Mouse (Mus musculus) neural tube, embryonic 11.5 days (tissue): ENCODE data around the gene Ncor1. TPM values are rescaled to one million over a fixed set of nuclear protein-coding genes. Genes with fewer than 3 reads are reported as not detected.

Experiments
- ATAC-seq: fragments of 200-750 bp; cut with Nextera tagmentation; 2 replicates; pipeline ENCODE4 v1.8.0; 2017; ENCODE audit warnings: moderate number of reproducible peaks, mild to moderate bottlenecking, moderate TSS enrichment, moderate library complexity; ENCODE audit not compliant: insufficient read depth, low FRiP score, low TSS enrichment
- DNase-seq: peaks from one replicate; pipeline ENCODE4 v3.0.0-alpha.2; 2015; ENCODE audit warnings: low spot score
- H3K27ac ChIP-seq: fragments of 300-500 bp; sonication (generic); 2 replicates; pipeline ENCODE4 v1.5.1; 2014; ENCODE audit warnings: low read depth, mild to moderate bottlenecking, low read length
- H3K27me3 ChIP-seq: fragments of 300-500 bp; sonication (generic); 2 replicates; pipeline ENCODE4 v1.6.1; 2014; ENCODE audit warnings: mild to moderate bottlenecking, low read length, mixed read lengths; ENCODE audit not compliant: control insufficient read depth, insufficient read depth
- H3K36me3 ChIP-seq: fragments of 300-500 bp; sonication (generic); 2 replicates; pipeline ENCODE4 v1.6.1; 2014; ENCODE audit warnings: mild to moderate bottlenecking, low read length, moderate library complexity, mixed read lengths; ENCODE audit not compliant: control insufficient read depth, insufficient read depth
- H3K4me1 ChIP-seq: fragments of 300-500 bp; sonication (generic); 2 replicates; pipeline ENCODE4 v1.6.1; 2014; ENCODE audit warnings: low read length, mixed read lengths; ENCODE audit not compliant: control insufficient read depth, insufficient read depth
- H3K4me2 ChIP-seq: fragments of 300-500 bp; sonication (generic); 2 replicates; pipeline ENCODE4 v1.6.1; 2014; ENCODE audit warnings: low read depth, mild to moderate bottlenecking, moderate library complexity
- H3K4me3 ChIP-seq: fragments of 300-500 bp; sonication (generic); 2 replicates; pipeline ENCODE4 v1.5.1; 2014; ENCODE audit warnings: low read depth, low read length
- H3K9ac ChIP-seq: fragments of 300-500 bp; sonication (generic); 2 replicates; pipeline ENCODE4 v1.6.1; 2014; ENCODE audit warnings: mild to moderate bottlenecking, low read length
- H3K9me3 ChIP-seq: fragments of 300-500 bp; sonication (generic); 2 replicates; pipeline ENCODE4 v1.6.1; 2016; ENCODE audit warnings: low read length; ENCODE audit not compliant: control insufficient read depth
- WGBS: fragments of 180-500 bp; shearing (Covaris S2); extraction: QIAGEN DNeasy Blood & Tissue Kit; methylation state at CpG from one replicate; pipeline ENCODE4 v1.1.7; 2014; 5-methylcytosine and 5-hydroxymethylcytosine counted together
- polyA plus RNA-seq: library from polyadenylated mRNA; unstranded; fragments of >200 nt; fragmentation: Nextera tagmentation; extraction: Ambion mirVana; gene quantifications from 2 replicates; pipeline ENCODE4 v1.2.1, GENCODE M21; 2014

Ncor1 gene
- polyA plus RNA-seq = 160 and 176 TPM in 2 replicates

DNA sequence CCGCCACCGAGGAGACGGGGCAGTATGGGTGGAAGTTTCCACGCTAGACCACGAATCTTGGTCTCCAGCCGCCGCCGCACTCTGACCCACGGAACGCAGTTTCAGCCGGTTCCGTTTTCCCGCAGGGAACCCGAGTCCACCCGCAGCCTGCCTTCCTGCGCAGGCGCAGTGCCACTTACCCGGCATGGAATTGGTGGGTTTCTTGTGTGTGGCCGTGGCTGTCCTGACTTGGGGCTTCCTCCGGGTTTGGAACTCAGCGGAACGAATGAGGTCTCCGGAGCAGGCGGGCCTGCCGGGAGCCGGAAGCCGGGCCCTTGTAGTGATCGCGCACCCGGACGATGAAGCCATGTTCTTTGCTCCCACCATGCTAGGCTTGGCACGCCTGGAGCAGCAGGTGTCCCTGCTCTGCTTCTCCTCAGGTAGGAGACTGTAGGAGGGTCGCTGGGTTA is at the start of gene Ncor1, which contains the start of gene Pigl:
Gene Ncor1 (minus strand): TSS at position 266 of the 449 bp plus-strand sequence.
Gene Pigl (plus strand): TSS at position 185 of the 449 bp plus-strand sequence.
- no peaks in the 10 kb centered on the region for H3K27me3 ChIP-seq
- H3K9ac ChIP-seq = peak within 1 kb of the TSS; percentile 99
- H3K4me3 ChIP-seq = peak within 1 kb of the TSS; percentile 97
- H3K27ac ChIP-seq = peak within 1 kb of the TSS; percentile 97
- H3K4me1 ChIP-seq = no peaks in the 10 kb centered on the region; the same call in 1 of the 2 replicates
- H3K4me2 ChIP-seq = peak within 1 kb of the TSS; percentile 91
- ATAC-seq (peak; percentile 66), DNase-seq (peak; percentile 87)
- H3K36me3 ChIP-seq = no peaks in the 10 kb centered on the region
- under 1% methylated on average over 33 of the region's 33 CpGs for WGBS
- no peaks in the 10 kb centered on the region for H3K9me3 ChIP-seq

DNA sequence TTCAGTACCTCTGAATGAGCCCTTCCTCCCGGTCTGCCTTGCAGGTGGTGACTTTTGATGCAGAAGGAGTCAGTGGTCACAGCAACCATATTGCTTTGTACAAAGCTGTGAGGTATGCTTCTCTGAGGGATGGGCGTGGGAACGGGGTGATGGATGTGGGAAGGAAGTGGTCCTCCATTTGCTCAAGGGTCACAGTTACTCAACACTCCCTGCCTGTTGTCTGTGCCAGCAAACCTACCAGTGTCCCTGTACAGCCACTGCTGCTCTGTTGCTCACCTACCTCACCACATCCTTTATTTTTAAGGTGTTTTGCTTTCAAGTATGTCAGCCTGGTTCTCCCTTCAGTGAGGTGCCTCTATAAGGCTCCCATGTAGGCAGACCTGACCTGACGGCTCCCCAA is 49.3 kb upstream of the Ncor1 start:
- no peak overlapping the region for H3K4me3 ChIP-seq
- DNase-seq = no peak
- ATAC-seq = no peak
- H3K9ac ChIP-seq = no peak overlapping the region
- H3K4me2 ChIP-seq = no peak overlapping the region
- no peaks in the 10 kb centered on the region for H3K27me3 ChIP-seq
- 76% methylated on average over 4 of the region's 4 CpGs for WGBS
- H3K9me3 ChIP-seq = no peaks in the 10 kb centered on the region
- no peak overlapping the region for H3K27ac ChIP-seq
- no peaks in the 10 kb centered on the region for H3K4me1 ChIP-seq
- H3K36me3 ChIP-seq = no peaks in the 10 kb centered on the region

DNA sequence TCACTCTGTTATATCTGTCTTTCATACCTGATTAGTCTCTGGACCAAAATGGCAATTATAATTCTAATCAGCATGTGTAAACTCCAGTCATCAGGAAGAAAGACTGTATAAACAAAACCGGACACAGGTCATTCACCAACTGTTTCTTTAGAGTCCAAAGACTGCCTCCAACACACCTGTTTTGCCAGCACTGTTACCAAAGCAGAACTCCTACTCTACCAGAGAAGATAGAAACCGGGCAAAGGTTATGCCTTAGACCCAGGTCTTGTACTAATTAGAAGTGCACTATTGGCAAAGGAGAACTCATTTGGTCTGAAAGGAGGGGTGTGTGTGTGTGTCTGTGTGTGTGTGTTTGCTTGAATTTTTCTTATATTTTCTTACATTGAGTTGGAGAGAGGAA is 42.2 kb upstream of the Ncor1 start:
- Histone ChIP-seq H3K4me2 (no peak overlapping the region), H3K9me3 (no peaks in the 10 kb centered on the region), H3K4me3 (no peak overlapping the region), H3K27me3 (no peaks in the 10 kb centered on the region), H3K27ac (no peak overlapping the region), H3K36me3 (no peaks in the 10 kb centered on the region), H3K9ac (no peak overlapping the region), H3K4me1 (no peaks in the 10 kb centered on the region)
- 90% methylated on average over 2 of the region's 2 CpGs for WGBS
- ATAC-seq (no peak), DNase-seq (no peak)

DNA sequence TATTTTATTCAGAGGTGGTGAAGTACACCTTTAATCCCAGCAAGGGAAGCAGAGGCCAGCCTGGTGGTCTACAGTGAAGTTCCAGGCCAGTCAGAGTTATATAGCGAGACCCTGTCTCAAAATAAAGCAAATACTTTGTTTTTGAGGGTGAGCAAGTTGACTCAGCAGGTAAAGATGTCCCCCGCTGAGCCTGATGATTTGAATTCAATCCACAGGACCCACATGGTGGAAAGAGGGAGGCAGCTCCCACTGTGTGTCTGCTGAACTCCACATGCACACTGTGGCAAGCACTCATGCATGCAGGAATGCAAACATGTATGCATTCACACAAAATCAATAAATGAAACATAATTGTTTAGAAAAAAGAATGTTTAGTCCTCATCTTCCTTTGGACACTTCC is 40.5 kb upstream of the Ncor1 start:
- WGBS = 91% methylated on average over 2 of the region's 2 CpGs
- no peak for ATAC-seq
- H3K9ac ChIP-seq = no peak overlapping the region

DNA sequence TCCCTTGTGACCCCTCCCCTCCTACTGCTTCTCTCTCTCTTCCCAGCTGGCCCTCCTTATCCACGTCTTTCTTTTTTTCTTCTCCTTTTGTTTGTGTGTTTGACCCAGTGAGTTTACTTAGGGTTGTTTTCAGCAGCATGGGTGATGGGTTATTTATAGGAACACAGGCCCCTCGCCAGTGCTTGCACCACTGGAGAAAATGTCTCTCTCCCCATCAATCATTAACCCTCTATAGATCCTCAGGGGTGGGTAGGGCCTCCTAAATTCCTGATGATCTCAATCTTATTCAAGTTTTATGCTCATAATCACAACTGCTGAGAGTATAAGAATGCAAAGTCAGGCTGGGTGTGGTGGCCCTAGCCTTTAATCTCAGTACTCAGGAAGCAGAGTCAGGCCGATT is 38.8 kb upstream of the Ncor1 start:
- 61% methylated on average over 3 of the region's 3 CpGs for WGBS
- Histone ChIP-seq H3K4me2 (no peak overlapping the region), H3K27ac (no peak overlapping the region), H3K27me3 (no peaks in the 10 kb centered on the region), H3K9me3 (no peaks in the 10 kb centered on the region), H3K9ac (no peak overlapping the region), H3K36me3 (no peaks in the 10 kb centered on the region), H3K4me3 (no peak overlapping the region), H3K4me1 (peaks cover 6% of the 10 kb centered on the region)
- DNase-seq (no peak), ATAC-seq (no peak)

More for the DNA sequence above, 40.5 kb upstream of the Ncor1 start:
- no peak overlapping the region for H3K27ac ChIP-seq
- H3K9me3 ChIP-seq = no peaks in the 10 kb centered on the region
- H3K4me1 ChIP-seq = peaks cover 6% of the 10 kb centered on the region
- H3K4me2 ChIP-seq = no peak overlapping the region
- no peaks in the 10 kb centered on the region for H3K36me3 ChIP-seq
- no peak overlapping the region for H3K4me3 ChIP-seq
- no peaks in the 10 kb centered on the region for H3K27me3 ChIP-seq
- DNase-seq = no peak

DNA sequence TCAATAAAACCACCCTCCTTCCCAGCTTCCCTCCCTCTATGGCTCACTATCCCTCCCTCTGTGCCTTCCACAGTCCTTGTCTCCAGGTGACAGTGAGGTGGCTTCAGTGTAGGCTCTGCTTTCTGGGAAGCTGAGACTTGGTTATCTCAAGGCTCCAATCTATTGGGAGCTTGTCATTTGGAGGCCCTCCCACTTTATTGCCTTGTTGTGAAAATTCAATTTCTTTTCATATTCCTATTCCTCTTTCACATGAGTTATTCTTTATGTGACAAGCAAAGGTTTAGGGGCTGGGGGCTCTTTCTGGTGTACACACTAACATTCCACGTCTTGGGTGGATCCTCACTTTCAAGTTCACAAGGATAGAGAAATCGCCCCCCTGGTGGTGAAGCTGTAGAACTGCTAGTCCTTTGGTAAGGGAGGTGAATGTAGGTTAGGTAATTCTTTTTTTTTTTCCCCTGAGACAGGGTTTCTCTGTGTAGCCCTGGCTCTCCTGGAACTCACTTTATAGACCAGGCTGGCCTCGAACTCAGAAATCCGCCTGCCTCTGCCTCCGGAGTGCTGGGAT is 37.9 kb upstream of the Ncor1 start:
- Histone ChIP-seq H3K27me3 (no peaks in the 10 kb centered on the region), H3K9me3 (no peaks in the 10 kb centered on the region), H3K36me3 (no peaks in the 10 kb centered on the region), H3K9ac (no peak overlapping the region), H3K4me1 (peaks cover 6% of the 10 kb centered on the region), H3K4me2 (no peak overlapping the region), H3K4me3 (no peak overlapping the region), H3K27ac (no peak overlapping the region)
- WGBS = 66% methylated on average over 5 of the region's 5 CpGs
- DNase-seq (peak; percentile 17), ATAC-seq (no peak)

DNA sequence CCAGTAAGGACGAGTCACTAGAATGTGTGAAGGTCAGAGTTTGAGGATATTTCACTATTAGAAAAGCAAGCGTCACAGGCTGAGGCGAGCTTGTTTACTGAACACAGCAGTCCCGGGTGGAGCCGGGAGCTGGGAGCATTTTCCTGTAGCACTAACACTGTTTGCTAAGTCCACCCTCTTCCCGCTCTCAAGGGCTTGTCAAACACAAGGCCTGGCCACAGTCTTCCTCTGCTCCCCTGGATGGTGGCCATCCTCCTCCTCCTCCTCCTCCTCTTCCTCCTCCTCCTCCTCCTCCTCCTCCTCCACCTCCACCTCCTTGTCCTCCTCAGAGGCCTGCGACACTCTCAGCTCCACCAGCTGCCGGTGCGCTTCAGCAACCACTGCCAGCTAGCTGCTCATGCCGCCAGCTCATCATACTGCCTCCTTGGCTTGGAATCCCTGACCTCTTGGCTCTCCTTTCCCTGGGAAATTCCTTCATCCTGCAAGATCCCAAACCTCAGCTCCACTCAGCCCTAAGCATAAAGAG is 37.0 kb upstream of the Ncor1 start:
- H3K4me3 ChIP-seq = no peak overlapping the region
- H3K4me1 ChIP-seq = peaks cover 6% of the 10 kb centered on the region
- no peaks in the 10 kb centered on the region for H3K36me3 ChIP-seq
- H3K9ac ChIP-seq = no peak overlapping the region
- WGBS = 36% methylated on average over 10 of the region's 10 CpGs
- no peaks in the 10 kb centered on the region for H3K9me3 ChIP-seq
- no peaks in the 10 kb centered on the region for H3K27me3 ChIP-seq
- no peak overlapping the region for H3K4me2 ChIP-seq
- ATAC-seq (no peak), DNase-seq (no peak)
- H3K27ac ChIP-seq = no peak overlapping the region

DNA sequence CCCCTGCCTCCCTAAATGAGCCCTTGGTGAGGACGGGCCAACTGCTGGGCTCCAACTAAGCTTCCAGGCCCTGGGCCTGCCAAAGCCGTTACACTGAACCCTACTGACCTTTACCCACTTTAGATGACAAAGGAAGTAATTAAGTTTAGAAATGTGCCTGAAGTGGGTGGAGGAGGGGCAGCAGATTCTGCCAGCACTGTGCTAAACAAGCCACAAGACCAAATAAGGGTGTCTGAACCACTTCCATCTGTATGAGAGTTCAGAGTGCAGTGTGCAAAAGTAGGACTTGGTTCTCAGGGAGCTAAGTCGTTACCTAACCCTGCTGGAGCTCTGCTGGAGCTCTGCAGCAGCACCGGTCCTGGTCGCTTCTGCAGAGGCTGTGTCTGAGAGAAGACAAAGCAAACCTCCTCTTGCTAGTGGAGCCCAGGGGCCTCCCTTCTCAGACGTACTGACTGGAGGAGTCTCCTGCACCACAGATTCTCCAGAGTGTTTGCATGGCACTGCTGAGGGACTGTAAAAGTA is 36.5 kb upstream of the Ncor1 start:
- H3K4me2 ChIP-seq = no peak overlapping the region
- H3K36me3 ChIP-seq = no peaks in the 10 kb centered on the region
- H3K27me3 ChIP-seq = no peaks in the 10 kb centered on the region
- H3K27ac ChIP-seq = no peak overlapping the region
- H3K4me1 ChIP-seq = peaks cover 6% of the 10 kb centered on the region
- ATAC-seq (no peak), DNase-seq (peak; percentile 51)
- H3K9me3 ChIP-seq = no peaks in the 10 kb centered on the region
- no peak overlapping the region for H3K4me3 ChIP-seq
- H3K9ac ChIP-seq = no peak overlapping the region
- 3% methylated on average over 6 of the region's 6 CpGs for WGBS

DNA sequence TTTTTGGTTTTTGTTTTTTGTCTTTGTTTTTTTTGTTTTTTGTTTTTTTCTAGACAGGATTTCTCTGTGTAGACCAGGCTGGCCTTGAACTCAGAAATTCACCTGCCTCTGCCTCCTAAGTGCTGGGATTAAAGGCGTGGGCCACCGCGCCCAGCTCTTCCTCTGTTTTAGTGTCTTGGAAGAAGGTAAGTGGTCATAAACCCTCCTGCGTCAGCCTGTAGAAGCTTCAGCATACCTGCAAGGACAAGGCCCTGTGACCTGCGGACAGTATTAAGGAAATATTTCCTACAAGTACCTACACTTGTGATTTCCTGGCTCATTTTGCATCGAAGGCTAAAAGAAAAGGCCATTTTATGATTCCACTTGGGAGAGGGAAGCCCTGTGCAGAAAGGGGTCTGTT is 35.4 kb upstream of the Ncor1 start:
- Histone ChIP-seq H3K27me3 (no peaks in the 10 kb centered on the region), H3K9me3 (no peaks in the 10 kb centered on the region), H3K4me3 (no peak overlapping the region), H3K4me2 (no peak overlapping the region), H3K36me3 (no peaks in the 10 kb centered on the region), H3K9ac (no peak overlapping the region), H3K27ac (no peak overlapping the region), H3K4me1 (peaks cover 6% of the 10 kb centered on the region)
- no peak for DNase-seq
- 96% methylated on average over 6 of the region's 6 CpGs for WGBS
- ATAC-seq = no peak
